Mouse (Mus musculus) liver, embryonic 14.5 days (tissue): ENCODE data around the gene Klhl22.

Experiments used
- CTCF ChIP-seq: IDR thresholded peaks from 2 replicates; pipeline ENCODE4 v1.5.1; 2016; ENCODE audit warnings: antibody characterized with exemption, low read depth, control low read depth
- EP300 ChIP-seq: IDR thresholded peaks from 2 replicates; pipeline ENCODE4 v1.6.1; 2016; ENCODE audit warnings: antibody characterized with exemption, low read depth

- TF ChIP-seq CTCF: no peak
- TF ChIP-seq EP300: no peak
Observed at GRCm38 (mm10) chr16:17778223-17778622, 18.8 kb downstream of the Klhl22 start.
